Mouse (Mus musculus) hindbrain, embryonic 11.5 days (tissue): ENCODE measurements around the gene Fam189a2. TPM values are rescaled to one million over a fixed set of nuclear protein-coding genes. Genes with fewer than 3 reads are reported as not detected.

Experiments
- polyA plus RNA-seq: library from polyadenylated mRNA; unstranded; fragments of >200 nt; fragmentation: Nextera tagmentation; extraction: Ambion mirVana; gene quantifications from 2 replicates; pipeline ENCODE4 v1.2.1, GENCODE M21; 2014

The Fam189a2 gene
- polyA plus RNA-seq, 1 experiment from 2014 or later: 0.77 TPM

Other genes with a start within 250 kb of the Fam189a2 start
- 18.1 and 19.1 TPM in 2 replicates for gene Tjp2, start 194.0 kb upstream of the Fam189a2 start, polyA plus RNA-seq
- 49.0 and 49.3 TPM in 2 replicates for gene Fxn, start 249.6 kb upstream of the Fam189a2 start, polyA plus RNA-seq